Mouse (Mus musculus): ENCODE results near the gene Smarca2.
"Not testable (repeated sequence)": the region's sequence is repeated elsewhere in the genome, so short reads cannot be mapped to it uniquely, and the experiment has no call there.

The Smarca2 gene

DNA sequence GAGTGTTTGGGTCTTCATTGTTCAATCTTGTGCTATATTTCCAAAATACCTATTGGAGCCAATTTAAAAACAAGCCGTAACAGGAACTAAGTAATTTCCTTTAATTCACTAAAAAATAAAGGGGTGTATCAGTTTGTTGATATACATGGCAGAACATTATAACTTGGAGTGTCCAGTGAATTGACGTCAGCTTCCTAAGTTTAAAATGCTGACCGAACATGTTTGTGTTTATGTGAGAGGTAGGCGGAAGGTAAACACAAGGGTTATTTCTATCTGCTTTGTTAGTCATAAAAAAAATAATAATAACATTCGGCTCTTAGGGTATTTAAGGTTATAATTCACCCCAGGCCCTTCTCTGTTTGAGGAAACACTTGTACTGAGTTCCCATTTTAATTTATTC lies 12.4 kb downstream of the Smarca2 start:
- no peak for DNase-seq

DNA sequence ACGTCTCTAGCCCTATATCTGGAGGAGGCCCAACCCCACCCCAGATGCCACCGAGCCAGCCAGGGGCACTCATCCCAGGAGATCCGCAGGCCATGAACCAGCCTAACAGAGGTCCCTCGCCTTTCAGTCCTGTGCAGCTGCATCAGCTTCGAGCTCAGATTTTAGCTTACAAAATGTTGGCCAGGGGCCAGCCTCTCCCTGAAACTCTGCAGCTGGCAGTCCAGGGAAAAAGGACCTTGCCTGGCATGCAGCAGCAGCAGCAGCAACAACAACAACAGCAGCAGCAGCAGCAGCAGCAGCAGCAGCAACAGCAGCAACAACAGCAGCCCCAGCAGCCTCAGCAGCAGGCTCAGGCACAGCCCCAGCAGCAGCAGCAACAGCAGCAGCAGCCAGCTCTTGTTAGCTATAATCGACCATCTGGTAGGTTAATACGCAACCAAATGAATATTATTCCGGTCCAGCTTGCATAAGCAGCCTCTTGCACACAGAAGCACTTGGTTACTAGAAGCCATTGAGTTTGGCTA lies 25.9 kb downstream of the Smarca2 start:
- DNase-seq: peak in 1 of 2 experiments; percentile 12

DNA sequence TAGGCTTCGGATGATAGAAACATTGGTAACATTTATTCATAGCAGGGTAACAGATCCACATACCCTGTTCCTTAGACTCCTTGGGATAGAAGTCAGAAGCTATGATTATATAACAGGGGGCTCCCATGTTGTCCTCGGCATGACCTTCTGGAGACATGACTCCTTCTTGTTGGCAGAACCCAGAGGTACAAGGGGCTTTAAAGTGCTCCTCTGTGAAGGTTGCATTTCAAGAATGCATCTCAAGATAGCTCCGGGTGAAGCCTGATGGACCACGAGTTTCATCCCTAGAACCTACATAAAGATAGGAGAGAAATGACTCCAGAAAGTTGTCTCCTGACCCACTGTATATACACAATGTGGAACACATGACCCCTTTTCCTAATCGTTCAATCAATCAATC lies 27.4 kb downstream of the Smarca2 start:
- DNase-seq: no peak

DNA sequence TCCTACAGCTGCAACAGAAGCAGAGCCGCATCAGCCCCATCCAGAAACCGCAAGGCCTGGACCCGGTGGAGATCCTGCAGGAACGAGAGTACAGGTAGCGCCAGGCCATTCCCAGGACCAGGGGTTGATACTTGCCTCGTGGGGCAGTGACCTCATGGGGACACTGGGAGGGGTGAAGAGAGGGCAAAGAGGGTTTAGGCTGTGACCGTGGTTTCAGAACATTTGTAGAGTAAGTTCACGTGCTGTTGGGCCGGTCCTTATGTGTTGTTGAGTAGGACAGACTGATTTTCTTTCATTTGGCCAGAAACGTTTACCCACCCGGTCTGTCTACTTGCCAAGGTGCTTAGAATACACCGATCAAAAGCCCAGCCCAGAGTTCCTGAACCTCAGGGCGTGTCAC lies 35.7 kb downstream of the Smarca2 start:
- no peak for DNase-seq

DNA sequence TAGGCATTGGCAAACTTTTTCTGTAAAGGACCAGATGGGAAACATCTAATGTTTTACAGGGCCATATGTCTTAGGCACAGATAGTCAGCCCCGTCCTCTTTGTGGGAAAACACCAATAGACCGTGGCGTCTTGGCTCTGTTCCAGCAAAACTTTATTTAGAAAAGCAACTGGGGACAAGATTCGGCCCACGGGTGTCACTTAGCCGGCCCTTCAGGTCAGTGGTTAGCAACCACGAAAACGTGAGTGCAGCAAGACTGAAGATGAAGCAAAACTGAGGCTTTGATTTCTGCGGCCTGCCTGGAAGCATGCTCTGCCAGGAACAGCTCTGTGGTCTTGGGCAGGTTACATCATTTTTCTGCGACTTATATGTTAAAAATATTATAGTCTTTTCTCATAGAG lies 36.4 kb downstream of the Smarca2 start:
- no peak for DNase-seq

DNA sequence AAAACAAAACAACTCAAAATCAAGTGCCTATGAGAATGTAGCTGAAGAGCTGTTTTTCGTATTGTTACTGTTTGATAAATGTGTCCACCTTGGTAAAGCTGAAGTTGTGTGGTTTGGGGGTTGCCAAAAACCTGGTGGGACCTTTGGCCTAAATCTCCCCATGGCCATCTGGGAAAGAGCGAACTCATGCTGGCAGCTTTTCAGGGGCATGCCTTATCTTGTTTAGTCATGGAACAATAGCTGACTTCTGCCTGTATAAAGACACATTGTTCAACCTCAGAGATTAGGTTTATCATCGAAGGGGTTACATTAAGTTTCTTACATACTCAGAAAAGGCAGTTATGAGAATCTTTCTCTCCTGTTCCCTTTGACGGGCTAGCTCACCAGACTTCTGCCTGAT lies 38.2 kb downstream of the Smarca2 start:
- DNase-seq: peak; percentile 15 to 50

DNA sequence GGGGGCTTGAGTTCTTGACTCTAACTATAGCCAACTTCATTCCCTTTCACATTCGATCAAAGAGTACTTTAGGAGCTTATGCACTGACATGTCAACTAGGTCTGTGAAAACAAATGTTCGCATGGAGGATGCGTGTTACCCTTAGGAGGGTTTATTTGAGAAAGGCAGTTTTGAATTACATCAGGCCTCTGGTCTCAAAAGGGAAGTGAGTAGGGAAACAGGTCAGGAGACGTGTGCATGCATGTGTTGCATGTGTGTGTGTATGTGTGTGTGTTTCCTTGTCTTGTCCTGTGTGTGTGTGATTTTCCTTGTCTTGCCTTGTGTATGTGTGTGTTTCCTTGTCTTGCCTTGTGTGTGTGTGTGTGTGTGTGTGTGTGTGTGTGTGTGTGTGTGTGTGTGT lies 39.1 kb downstream of the Smarca2 start:
- no peak for DNase-seq

DNA sequence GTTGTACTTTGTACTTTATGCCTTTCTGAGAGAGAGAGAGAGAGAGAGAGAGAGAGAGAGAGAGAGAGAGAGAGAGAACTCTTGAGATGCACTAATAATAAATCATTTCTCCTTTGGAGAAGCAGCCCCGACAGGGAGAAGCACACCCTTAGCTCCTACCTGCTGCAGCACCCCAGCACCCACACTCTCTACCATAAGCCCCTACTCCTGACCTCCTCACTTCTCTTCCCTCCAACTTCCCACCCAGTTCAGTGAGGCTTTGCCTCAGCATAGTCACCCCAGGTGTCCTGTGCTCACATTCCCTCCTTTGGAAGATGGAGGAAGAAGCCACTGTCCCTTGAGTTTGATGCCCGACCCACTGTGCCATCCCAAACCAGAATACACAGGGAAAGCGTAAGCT lies 40.2 kb downstream of the Smarca2 start:
- no peak for DNase-seq

DNA sequence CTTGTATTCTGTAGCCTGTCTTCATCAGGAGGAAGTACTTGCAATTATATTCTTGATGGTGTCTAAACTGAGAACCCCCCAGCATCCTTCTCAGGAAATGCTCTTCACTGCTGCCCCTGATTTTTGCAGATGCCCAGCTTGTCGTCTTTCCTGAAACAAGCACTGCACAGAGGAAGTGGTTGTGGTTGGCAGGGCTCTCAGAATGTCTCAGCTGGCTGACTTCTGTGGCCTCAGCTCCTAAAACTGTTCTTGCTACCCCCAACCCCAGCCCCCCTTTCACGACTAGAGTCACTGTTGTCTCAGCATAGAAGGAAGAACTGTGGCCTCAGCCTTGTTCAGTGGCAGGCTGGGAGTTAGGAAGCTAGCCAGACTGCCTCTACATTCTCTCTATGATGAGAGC lies 41.3 kb downstream of the Smarca2 start:
- peak; percentile 10 to 22 for DNase-seq

DNA sequence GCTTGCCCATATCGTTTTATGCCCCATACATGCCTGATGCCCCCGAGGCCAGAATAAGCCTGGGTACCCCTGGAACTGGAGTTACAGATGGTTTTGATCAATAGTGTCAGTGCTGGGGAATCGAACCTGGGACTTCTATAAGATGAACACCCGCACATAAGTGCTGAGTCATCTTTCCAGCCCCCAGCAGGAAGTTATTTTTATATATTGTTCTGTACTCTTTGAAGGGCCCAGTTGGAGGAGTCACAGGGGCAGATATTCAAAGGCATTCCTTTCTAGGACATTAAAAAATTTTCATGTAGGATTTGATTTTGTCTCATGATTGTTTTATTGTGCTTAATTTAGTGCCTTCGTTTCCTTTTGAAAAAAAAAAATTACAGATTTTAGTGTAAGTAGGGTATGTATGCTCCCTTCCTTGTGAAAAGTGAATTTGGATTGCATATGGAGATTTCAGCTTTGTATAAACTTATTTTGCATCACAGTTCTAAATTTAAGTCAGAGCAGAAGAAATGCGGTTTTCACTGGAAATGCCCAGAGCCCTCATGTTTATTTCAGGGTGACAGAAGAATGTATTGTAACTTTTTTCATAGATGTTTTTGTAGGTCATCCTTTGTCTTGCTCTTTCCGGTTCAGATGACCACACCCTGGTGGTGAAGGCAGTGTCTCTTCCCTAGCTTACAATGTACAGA lies 45.9 kb downstream of the Smarca2 start:
- DNase-seq: no peak

DNA sequence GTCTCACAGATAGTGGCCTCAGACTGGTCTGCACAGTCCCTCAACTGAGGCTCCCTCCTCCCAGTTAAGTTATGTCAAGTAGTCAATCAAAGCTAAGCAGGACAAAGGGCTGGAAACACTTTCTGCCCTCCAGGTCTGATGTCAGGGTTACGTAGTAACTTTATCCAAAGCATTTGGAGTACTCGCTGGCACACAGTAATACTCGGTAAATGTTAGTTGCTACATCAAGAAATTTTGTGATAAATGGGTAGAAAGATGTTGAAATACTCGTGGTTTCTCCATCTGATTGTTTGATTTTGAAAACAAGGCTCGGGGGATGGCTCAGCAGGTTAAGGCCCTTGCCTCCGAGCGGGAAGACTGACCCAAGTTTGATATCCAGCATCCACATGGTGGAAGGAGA lies 53.5 kb downstream of the Smarca2 start:
- DNase-seq: peak in 1 of 2 experiments; percentile 10

DNA sequence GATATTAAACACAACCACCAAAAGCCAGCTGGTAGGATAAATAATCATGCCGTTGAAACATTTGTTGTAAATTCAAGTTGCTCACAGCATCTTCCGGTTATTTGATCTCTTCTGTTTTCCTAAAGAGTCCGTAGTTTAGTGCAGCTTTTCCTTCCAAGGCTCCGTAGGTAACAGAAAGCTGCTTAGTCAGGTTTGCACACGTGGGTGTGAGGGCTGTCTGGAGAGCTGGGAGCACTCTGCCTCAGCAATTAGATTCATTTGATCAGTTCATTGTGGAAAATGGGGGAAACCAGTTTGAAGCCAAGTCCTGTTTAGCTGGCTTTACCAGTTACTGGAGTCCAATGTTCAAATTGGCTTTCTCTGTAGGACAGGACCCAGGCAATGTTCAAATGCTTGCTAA lies 55.1 kb downstream of the Smarca2 start:
- DNase-seq: no peak

DNA sequence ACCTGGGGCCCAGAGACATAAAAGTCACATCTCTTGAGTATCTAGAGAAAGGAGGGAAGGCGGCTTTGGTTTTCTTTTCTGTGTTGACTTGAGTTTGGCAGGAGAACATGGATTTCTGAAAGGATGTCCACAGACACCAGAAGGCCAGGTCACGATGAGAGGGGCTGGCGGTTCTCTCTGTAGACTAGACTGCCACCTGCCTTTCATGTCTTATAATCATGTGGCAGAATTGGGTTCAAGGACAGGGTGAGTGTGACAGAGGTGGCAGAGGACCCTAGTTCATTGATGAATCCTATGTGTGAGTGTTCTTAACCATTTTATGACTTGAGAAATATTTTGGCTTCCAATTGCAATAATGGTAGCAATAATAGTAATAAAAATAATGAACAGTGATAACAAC lies 56.3 kb downstream of the Smarca2 start:
- no peak for DNase-seq

DNA sequence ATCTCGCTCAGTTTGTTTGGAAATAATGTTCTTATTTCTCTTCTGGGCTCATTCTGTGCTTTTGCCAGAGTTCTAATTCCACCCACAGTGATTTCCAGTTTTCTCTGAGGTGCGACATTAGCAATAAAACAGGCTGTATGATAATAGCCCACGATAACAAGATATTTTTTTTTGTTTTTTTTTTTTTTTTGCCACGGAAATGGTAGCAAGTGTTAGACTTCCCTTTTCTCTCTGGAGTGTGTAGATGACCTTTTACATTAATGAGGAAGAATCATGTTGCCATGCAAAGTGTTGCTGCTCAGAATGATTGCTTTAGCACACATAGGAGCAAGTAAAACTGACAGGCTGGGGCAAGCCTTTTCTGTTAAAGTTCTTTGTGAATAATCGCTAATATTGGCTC lies 61.5 kb downstream of the Smarca2 start:
- DNase-seq: no peak

DNA sequence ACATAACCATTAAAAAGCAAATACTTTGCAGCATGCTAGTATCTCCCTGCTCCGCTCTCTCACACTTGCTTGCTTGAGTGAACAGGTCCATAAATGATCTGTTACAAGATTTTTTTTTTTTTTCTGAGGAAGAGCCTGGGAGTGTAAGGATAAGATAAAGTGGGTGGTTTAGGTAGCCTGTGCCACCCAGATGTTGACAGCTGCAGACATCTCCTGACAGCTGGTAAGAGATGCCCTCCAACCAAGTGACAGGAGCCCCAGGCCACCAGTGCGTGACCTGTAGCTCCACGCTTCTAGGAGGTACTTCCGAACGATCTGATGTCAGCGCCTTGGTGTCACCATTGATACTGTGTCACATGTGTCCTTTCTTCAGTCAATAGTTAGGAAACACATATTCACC lies 65.2 kb downstream of the Smarca2 start:
- DNase-seq: no peak

DNA sequence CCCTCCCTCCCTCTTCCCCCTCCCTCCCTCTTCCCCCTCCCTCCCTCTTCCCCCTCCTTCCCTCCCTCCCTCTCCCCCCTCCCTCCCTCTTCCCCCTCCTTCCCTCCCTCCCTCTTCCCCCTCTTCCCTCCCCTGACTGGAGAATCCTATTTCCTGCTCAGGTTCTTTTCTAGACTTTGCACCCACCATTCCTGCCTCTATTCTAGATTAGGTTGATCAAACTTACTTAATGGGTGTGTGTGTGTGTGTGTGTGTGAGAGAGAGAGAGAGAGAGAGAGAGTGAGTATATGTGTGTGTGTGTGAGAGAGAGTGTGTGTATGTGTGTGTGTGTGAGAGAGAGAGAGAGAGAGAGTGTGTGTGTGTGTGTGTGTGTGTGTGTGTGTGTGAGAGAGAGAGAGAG lies 66.6 kb downstream of the Smarca2 start:
- DNase-seq: not testable (repeated sequence)

DNA sequence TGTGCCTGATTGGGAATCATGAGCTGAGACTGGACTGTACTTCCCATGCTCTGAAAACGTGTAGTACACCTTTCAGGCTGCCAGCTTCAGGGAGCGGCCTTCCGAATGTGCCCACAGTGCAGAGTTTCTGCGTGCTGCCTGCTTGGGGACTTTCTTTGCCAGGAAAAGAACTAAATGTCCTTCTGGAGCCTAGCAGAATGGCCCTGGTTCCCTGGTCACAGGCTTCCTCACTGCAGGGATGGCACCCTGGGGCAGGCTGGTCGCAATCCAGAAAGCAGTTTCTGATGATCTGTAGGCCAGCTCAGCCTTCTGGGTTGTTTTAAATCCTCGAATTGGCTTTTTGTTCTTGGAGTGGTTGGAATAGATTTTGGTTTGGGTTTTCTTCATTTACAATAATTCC lies 71.1 kb downstream of the Smarca2 start:
- DNase-seq: no peak

DNA sequence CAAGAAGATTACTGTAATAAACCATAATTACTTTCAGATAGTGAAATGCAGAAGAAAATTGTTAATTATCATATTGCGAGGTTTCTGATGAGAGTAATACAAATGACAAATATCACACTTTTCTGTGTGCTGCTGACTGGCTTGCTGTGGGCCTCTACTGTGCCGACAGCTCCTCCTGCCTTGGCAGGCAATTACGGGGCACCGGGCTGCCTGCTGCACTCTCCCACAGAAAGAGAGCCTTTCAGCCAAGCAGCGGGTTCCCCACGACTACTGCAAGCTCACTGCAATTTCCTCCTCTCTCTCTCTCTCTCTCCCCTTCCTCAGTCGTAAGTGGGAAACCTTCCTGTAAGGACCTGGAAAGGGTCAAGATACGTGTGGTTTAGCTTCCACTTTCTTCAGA lies 73.7 kb downstream of the Smarca2 start:
- no peak for DNase-seq

DNA sequence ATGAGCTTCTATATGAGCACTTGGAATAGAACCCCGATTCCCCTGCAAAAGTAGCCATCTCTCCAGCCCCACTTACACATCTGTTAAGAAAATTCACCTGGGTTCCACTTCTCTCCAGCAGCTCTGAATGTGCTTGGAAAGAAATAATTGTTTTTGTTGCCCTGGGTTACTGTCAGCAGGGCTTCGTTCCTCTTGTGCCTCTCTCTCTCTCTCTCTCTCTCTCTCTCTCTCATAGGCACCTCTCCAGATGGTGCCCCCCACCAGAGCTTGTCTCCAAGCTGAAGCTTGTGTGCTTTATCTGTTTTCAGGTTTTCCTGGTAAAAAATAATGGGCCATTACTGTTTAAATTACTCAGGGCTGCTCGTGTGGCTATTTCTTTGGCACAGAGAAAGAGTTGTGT lies 74.8 kb downstream of the Smarca2 start:
- DNase-seq: no peak

DNA sequence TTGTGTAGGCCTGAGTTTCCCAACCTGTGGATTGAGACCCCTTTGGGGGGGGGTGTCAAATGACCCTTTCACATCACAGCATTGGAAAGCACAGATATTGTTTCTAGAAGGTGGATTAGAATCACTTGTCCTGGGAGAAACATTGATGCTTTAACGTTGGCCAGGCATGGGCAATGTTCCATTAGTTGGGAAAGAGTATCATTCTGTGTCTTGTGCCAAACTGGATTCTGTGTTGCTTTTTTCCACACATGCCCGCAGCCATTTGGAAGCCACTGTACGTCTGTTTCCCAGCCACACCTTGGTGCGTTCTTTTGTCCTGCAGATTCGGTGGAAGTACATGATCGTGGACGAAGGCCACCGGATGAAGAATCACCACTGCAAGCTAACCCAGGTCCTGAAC lies 76.7 kb downstream of the Smarca2 start:
- DNase-seq: no peak

DNA sequence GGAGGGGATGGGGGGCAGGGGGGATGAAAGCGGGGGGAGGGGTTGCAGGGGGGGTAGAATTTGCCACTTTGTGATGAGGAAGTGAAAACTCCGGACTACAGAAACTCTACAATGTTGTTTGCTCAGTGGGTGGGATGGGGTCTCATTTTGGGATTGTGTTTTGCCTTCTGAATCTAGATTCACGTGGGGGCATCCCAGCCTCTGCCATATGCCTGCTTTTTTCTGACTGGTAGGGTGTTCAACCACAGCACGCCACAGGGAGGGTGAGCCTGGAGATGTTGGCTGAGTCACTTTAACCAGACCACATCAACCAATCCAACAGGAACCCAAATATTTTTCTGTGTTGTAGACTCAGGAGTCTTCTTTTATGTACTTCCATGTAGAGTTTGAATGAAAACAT lies 77.3 kb downstream of the Smarca2 start:
- no peak for DNase-seq

DNA sequence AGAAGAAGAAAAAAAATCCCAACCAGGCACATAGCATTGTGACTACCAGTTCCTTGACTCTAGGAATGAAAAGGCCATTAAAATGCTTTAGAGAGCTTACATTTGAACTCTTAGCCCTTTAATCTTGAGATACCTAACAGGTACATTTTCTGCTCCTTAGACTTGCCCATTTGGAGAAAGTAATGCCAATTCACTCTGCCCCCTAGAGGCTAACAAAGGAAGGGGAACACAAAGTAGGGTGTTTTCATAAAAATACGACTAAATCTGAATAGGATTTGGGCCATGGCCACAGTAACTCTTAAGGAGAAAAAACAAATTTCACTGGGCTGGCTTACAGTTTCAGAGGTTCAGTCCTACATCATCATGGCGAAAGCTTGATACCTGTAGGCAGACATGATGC lies 77.9 kb downstream of the Smarca2 start:
- no peak for DNase-seq

DNA sequence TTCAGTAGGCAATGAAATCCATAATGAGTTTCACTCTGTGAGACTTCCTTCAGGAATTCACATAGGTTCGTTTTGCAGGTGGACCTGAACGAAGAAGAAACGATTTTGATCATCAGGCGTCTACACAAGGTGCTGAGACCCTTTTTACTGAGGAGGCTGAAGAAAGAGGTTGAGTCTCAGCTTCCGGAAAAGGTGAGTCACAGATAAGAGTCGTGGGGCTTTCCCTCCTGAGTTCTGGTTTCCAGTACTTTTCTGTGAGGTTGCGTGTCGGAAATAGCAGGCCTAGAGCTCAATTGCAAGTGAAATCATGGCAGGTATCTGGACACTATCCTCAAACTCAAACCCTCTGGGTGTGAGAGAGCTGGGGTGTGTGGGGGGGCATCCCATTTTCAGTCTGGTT lies 78.9 kb downstream of the Smarca2 start:
- DNase-seq: no peak

DNA sequence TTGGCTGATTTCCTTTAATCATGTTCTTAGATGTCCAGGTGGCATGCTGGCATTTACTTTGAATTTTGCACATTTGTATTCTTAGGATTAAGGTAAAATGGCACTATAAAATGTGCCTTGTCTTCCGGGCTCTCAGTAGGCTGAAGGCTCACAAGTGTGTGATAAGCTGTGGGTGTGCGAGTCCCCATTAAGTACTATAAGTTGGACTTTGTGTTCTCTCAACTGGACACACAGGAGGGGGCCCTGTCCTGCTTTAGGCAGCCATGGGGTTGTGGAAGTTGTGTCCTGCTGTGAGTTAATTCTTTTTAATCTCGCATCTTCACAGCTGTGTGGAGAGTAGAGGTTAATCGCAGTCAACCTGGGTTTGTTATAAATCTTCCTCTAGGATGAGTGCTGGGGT lies 85.7 kb downstream of the Smarca2 start:
- no peak for DNase-seq

DNA sequence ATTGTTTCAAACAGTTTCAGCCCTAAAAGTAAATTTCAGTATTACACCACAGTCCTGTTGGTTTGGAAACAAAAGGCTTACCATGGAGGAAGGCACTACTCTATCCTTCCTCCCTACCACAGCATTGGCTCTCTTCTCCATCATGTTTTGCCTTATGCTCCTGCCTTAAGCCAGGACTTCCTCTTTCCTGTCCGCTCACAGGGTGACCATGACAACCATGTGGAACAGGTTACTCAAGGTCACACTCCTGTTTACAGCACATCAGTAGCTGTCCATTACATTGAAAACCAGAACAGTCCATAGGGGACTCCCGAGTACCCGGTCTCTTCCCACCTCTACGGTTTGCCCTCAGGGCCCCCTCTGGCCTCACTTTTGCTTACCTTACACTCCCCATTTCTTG lies 92.3 kb downstream of the Smarca2 start:
- no peak for DNase-seq
